Mouse (Mus musculus) heart, postnatal 0 days (tissue): Measurements from ENCODE around the gene Ermap.

ENCODE experiments used
- CTCF ChIP-seq: IDR thresholded peaks from 2 replicates; pipeline ENCODE4 v1.5.1; 2016; ENCODE audit warnings: antibody characterized with exemption, control low read depth, low read depth
- EP300 ChIP-seq: IDR thresholded peaks from 2 replicates; pipeline ENCODE4 v1.6.1; 2016; ENCODE audit warnings: antibody characterized with exemption, low read depth

DNA sequence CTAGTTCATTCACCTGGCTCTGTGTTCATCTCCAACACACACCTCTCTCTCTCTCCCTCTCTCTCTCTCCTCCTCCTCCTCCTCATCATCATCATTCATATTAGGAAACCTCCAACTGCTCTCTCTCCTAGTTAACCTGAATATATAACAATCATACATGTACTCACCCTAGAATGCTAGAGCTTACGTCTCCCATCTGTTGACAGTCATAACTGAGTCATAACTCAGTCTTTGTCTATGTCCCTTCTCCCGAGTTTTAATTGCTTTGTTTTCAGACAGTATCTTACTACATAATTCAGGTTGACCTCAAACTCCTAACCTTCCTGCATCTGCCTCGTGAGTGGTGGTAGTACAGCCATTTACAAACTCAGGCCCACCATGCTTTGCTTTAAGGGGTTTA, 1.5 kb upstream of the Ermap start:
- TF ChIP-seq CTCF: no peak
- no peak for TF ChIP-seq EP300
